Mouse (Mus musculus) embryonic fibroblast, embryonic 13.5 days (primary cell): ENCODE results near the gene Obox2. TPM values are rescaled to one million over a fixed set of nuclear protein-coding genes. Genes with fewer than 3 reads are reported as not detected.
"Not testable (repeated sequence)": the region's sequence is repeated elsewhere in the genome, so short reads cannot be mapped to it uniquely, and the experiment has no call there.

ENCODE experiments used
- H3K27ac ChIP-seq: 2 replicates; pipeline ENCODE4 v1.5.1; 2012; ENCODE audit warnings: low read length, control low read depth, inconsistent platforms; ENCODE audit not compliant: insufficient read depth
- H3K4me1 ChIP-seq: 2 replicates; pipeline ENCODE4 v1.6.1; 2011; ENCODE audit warnings: low read length; ENCODE audit not compliant: control insufficient read depth, insufficient read depth
- H3K4me3 ChIP-seq: 2 replicates; pipeline ENCODE4 v1.5.1; 2011; ENCODE audit warnings: mild to moderate bottlenecking, control low read depth, low read length; ENCODE audit not compliant: insufficient read depth
- polyA plus RNA-seq: library from polyadenylated mRNA; stranded (reverse); fragments of >200 nt; gene quantifications from 2 replicates; pipeline ENCODE4 v1.2.4, GENCODE M21; 2011; ENCODE audit warnings: low read depth; ENCODE audit not compliant: missing spikeins, insufficient read length

The Obox2 gene
- not detected in 2 replicates for polyA plus RNA-seq

DNA sequence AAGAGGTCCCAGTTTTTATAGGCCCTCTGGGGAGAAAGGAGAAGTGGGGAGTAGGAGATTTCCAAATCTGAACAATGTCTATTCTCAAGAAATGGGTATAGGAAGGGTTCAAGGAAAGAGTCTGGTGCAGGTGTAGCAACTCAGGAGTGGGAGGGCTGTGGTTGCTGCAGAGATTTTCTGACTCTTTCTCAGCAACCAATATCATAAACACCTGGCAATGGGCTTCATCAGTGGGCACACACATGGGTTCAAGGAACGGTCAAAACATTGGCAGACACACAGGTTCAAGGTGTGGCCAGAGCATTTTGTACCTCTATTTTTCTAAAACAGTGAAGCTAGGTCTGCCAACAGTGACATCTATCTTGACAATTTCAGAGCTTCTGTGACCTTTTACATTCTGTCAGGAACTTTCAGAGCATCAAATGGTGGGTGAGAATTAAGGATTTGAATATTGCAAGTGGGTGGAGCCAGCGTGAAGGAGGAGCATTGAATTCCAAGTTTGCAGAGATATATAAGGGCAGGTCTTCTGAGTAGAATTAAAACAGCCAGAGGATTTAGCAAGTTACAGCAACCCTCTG is at the start of gene Obox2, which contains the start of gene Obox1:
Gene Obox2, plus strand, starts transcription at position 301 of the 578 bp plus-strand sequence.
Gene Obox1, plus strand, starts transcription at position 528 of the 578 bp plus-strand sequence.
- H3K4me3 ChIP-seq, H3K27ac ChIP-seq, H3K4me1 ChIP-seq: not testable (repeated sequence)

DNA sequence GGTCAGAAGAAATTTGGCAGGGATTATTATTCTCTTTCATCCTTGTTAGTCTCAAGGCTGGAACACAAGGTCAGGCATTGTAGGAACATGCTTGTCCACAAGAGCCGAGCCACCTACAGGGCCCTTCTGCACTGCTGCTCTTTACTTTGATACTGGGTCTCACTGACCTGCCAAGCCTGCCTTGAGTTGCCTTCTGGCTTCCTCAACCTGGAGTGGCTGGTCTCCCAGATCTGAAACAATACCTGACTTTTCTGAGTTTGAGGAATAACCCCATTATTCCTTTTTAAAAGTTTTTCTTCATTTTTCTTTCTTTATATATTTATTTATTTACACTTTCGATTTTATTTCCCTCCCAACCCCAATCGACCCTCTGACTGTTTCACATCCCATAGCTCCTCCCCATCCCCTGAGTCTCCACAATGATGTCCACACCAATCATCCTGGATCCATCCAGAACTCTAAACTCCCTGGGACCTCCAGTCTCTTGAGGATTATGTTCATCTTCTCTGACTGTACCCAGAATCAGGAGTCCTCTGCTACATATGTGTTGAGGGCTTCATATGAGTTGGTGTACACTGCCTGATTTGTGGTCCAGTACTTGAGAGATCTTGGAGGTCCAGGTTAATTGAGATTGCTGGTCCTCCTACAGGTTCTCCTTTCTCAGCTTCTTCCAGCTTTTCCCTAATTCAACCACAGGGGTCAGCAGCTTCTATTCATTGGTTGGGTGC is 10.8 kb downstream of the Obox2 start:
- H3K27ac ChIP-seq, H3K4me1 ChIP-seq, H3K4me3 ChIP-seq: not testable (repeated sequence)

DNA sequence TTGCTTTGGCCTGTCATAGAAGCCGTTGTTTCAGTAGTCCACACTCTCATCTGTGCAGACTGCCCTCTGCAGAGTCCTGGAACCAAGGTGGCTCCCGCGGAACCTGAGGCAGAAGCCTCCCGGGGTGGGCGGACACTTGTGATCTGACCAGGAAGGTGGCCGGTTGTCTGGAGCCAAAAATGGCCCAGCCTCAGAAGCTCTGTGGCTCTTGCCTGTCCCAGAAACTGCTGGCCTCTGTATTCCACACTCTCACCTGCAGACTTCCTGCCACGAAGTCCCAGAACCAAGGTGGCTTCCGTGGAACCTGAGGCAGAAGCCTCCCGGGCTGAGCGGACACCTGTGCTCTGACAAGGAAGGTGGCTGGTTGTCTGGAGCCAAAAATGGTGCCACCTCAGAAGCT is 18.3 kb downstream of the Obox2 start:
- not testable (repeated sequence) for H3K4me1 ChIP-seq, H3K4me3 ChIP-seq, H3K27ac ChIP-seq

DNA sequence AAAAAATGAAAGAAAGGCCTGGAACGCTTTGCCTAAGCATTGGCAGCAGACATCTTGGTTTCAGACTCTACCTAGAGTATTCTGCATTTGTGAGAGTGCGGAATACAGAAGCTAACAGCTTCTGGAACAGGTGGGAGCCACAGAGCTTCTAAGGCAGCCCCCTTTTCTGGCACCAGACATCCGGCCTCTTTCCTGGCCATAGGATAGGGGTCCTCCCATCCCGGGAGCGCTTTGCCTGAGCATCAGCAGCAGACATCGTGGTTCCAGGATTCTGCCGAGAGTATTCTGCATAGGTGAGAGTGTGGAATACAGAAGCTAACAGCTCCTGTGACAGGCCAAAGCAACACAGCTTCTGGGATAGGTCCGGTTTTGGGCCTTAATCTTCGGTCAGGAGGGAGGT is 29.5 kb downstream of the Obox2 start:
- not testable (repeated sequence) for H3K4me1 ChIP-seq, H3K27ac ChIP-seq, H3K4me3 ChIP-seq

DNA sequence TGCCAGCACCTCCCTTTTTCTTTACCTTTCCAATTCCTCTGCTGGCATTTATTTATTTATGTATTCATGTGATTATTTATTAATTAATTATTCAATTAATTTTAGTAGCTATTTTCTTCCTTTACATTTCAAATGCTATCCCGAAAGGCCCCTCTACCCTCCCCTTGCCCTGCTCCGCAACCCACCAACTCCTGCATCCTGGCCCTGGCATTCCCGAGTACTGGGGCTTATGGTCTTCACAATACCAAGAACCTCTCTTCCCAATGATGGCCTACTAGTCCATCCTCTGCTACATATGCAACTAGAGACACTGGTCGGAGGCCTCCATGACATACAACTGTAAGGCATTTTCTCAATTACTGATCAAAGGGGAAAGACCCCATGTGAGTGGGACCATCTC is 37.0 kb downstream of the Obox2 start:
- not testable (repeated sequence) for H3K4me3 ChIP-seq, H3K27ac ChIP-seq, H3K4me1 ChIP-seq

Other genes with a start within 250 kb of the Obox2 start
- not detected in 2 replicates for gene Obox1, start 227 bp downstream of the Obox2 start, polyA plus RNA-seq